Mouse (Mus musculus): ENCODE results near the gene Hcn1. TPM values are rescaled to one million over a fixed set of nuclear protein-coding genes. Genes with fewer than 3 reads are reported as not detected.

Hcn1 gene
- under 0.01 TPM in 2 replicates for polyA plus RNA-seq (2012; rRNA removed)

DNA sequence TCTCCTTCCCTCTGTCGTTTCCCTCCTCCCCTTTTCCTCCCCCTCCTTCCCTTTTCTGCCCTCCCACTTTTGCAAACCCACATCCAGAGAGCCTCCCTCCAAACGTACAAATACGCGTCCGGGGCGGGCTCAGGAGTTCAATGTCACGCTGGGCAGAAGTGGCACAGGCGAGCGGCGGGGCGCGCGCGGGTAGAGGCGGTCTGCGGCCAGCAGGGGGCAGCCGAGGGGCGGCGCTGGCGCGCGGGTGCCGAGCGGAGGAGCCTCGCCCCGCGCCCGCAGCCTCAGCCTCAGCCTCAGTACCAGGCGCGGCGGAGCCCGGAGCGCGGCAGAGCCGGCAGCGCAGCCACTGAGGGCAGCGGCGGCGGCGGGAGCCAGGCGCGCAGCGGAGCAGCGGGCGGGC lies at the start of gene Hcn1:
TSS of gene Hcn1 (plus strand) at position 140 of the 400 bp plus-strand sequence.

Measured in liver, embryonic 18 days (tissue).